Mouse (Mus musculus): ENCODE measurements around the gene Gcsam.

Gcsam gene

GRCm38 (mm10) chr16:45610267-45610666 is at the start of gene Gcsam:
Gene Gcsam (plus strand): TSS chr16:45610380.
- no peak for DNase-seq (ENCODE audit: low read depth in 1 of 2, low spot score in 2 of 2)

- no peak for DNase-seq (ENCODE audit: low read depth in 1 of 2, low spot score in 2 of 2)
These were observed 48.4 kb upstream of the Gcsam start for GRCm38 (mm10) chr16:45561747-45562146.

GRCm38 (mm10) chr16:45572307-45572706 is 37.9 kb upstream of the Gcsam start:
- no peak for DNase-seq (ENCODE audit: low read depth in 1 of 2, low spot score in 2 of 2)

- DNase-seq (ENCODE audit: low read depth in 1 of 2, low spot score in 2 of 2): no peak
These were observed 30.3 kb upstream of the Gcsam start for GRCm38 (mm10) chr16:45579883-45580282.

- no peak for DNase-seq (ENCODE audit: low read depth in 1 of 2, low spot score in 2 of 2)
These were observed 27.7 kb upstream of the Gcsam start for GRCm38 (mm10) chr16:45582512-45582911.

- DNase-seq (ENCODE audit: low read depth in 1 of 2, low spot score in 2 of 2): no peak
These were observed 16.5 kb upstream of the Gcsam start for GRCm38 (mm10) chr16:45593656-45594055.

- no peak for DNase-seq (ENCODE audit: low read depth in 1 of 2, low spot score in 2 of 2)
These were observed 14.7 kb upstream of the Gcsam start for GRCm38 (mm10) chr16:45595494-45595893.

GRCm38 (mm10) chr16:45608481-45608954 is 1.7 kb upstream of the Gcsam start:
- no peak for DNase-seq (ENCODE audit: low read depth in 1 of 2, low spot score in 2 of 2)

GRCm38 (mm10) chr16:45609300-45609699 is 880 bp upstream of the Gcsam start:
- DNase-seq (ENCODE audit: low read depth in 1 of 2, low spot score in 2 of 2): no peak

GRCm38 (mm10) chr16:45613247-45613646 is 3.1 kb downstream of the Gcsam start:
- no peak for DNase-seq (ENCODE audit: low read depth in 1 of 2, low spot score in 2 of 2)

GRCm38 (mm10) chr16:45615944-45616343 is 5.8 kb downstream of the Gcsam start:
- no peak for DNase-seq (ENCODE audit: low read depth in 1 of 2, low spot score in 2 of 2)

GRCm38 (mm10) chr16:45619751-45620375 is 9.7 kb downstream of the Gcsam start:
- no peak for DNase-seq (ENCODE audit: low read depth in 1 of 2, low spot score in 2 of 2)

GRCm38 (mm10) chr16:45623230-45623629 is 13.1 kb downstream of the Gcsam start:
- no peak for DNase-seq (ENCODE audit: low read depth in 1 of 2, low spot score in 2 of 2)

GRCm38 (mm10) chr16:45624791-45625190 is 14.6 kb downstream of the Gcsam start:
- DNase-seq (ENCODE audit: low read depth in 1 of 2, low spot score in 2 of 2): no peak

- no peak for DNase-seq (ENCODE audit: low read depth in 1 of 2, low spot score in 2 of 2)
These were observed 15.2 kb downstream of the Gcsam start for GRCm38 (mm10) chr16:45625342-45625741.

- DNase-seq (ENCODE audit: low read depth in 1 of 2, low spot score in 2 of 2): no peak
These were observed 19.4 kb downstream of the Gcsam start for GRCm38 (mm10) chr16:45629497-45630105.

GRCm38 (mm10) chr16:45630347-45630960 is 20.3 kb downstream of the Gcsam start:
- DNase-seq (ENCODE audit: low read depth in 1 of 2, low spot score in 2 of 2): peak in 1 of 2 experiments; percentile 37

- no peak for DNase-seq (ENCODE audit: low read depth in 1 of 2, low spot score in 2 of 2)
These were observed 22.2 kb downstream of the Gcsam start for GRCm38 (mm10) chr16:45632420-45632819.

GRCm38 (mm10) chr16:45635826-45636225 is 25.6 kb downstream of the Gcsam start:
- no peak for DNase-seq (ENCODE audit: low read depth in 1 of 2, low spot score in 2 of 2)

GRCm38 (mm10) chr16:45640070-45640762 is 30.0 kb downstream of the Gcsam start:
- no peak for DNase-seq (ENCODE audit: low read depth in 1 of 2, low spot score in 2 of 2)

- no peak for DNase-seq (ENCODE audit: low read depth in 1 of 2, low spot score in 2 of 2)
These were observed 31.1 kb downstream of the Gcsam start for GRCm38 (mm10) chr16:45641301-45641700.

GRCm38 (mm10) chr16:45643944-45644343 is 33.8 kb downstream of the Gcsam start:
- no peak for DNase-seq (ENCODE audit: low read depth in 1 of 2, low spot score in 2 of 2)
